ENCODE assay signal across 21 mouse cellular contexts in genomic region chr7:66444706-66445105, GRCm38 (mm10). TPM values are rescaled to one million over a fixed set of nuclear protein-coding genes. Genes with fewer than 3 reads are reported as not detected.
DNase-seq lines count a peak whose midpoint lies in the region; ATAC-seq and TF ChIP-seq lines count a peak whose summit lies in the region.
"Had no signal": no experiment of that assay in that cellular context is flagged by ENCODE, and none has a peak within 500 bp of the region (broad histone marks: within the 10 kb centered on the region; RNA-seq: fewer than 3 reads in every experiment).

No protein-coding gene starts in this region.

- H3K9ac ChIP-seq in midbrain, postnatal 0 days (replicated peaks; ENCODE audit: low read length, poor library complexity, severe bottlenecking), result no peak overlapping the region
- H3K9ac ChIP-seq: limb, embryonic 12.5 days; liver, embryonic 12.5 days; lung, embryonic 14.5 days had no signal

- H3K27me3 ChIP-seq in midbrain, embryonic 10.5 days (ENCODE audit: low read depth, poor library complexity, severe bottlenecking), result peaks cover 6% of the 10 kb centered on the region
- no peaks in the 10 kb centered on the region for H3K27me3 ChIP-seq in midbrain, postnatal 0 days (ENCODE audit: insufficient read depth, low read length)
- 0 out of 2 replicates have a peak, but pooled peaks cover 4% of the 10 kb centered on the region for H3K27me3 ChIP-seq in embryonic facial prominence, embryonic 10.5 days (replicated peaks; ENCODE audit: low read depth, poor library complexity, severe bottlenecking)
- H3K27me3 ChIP-seq: limb, embryonic 12.5 days; liver, embryonic 12.5 days had no signal

- peak overlapping the region; percentile 69 for H3K27ac ChIP-seq in midbrain, embryonic 10.5 days (replicated peaks)
- no peak overlapping the region for H3K27ac ChIP-seq in midbrain, postnatal 0 days (ENCODE audit: low read depth, low read length)
- H3K27ac ChIP-seq in embryonic facial prominence, embryonic 10.5 days (replicated peaks), result peak overlapping the region; percentile 68
- H3K27ac ChIP-seq: gastrocnemius, adult 2 months; left cerebral cortex, adult 2 months; limb, embryonic 12.5 days; liver, embryonic 12.5 days had no signal

- no peak overlapping the region for H3K4me3 ChIP-seq in midbrain, embryonic 10.5 days
- no peak overlapping the region for H3K4me3 ChIP-seq in midbrain, postnatal 0 days (ENCODE audit: low read depth, low read length)
- no peak overlapping the region for H3K4me3 ChIP-seq in embryonic facial prominence, embryonic 10.5 days
- H3K4me3 ChIP-seq: gastrocnemius, adult 2 months; left cerebral cortex, adult 2 months; limb, embryonic 12.5 days; liver, embryonic 12.5 days had no signal

- peak; percentile 12 to 19 for DNase-seq in cerebellum, postnatal 14 days
- no peak for DNase-seq in cerebellum, postnatal 4 days (ENCODE audit: low spot score in 2 of 2)
- DNase-seq in heart, postnatal 4 days, result peak; percentile 36
- no peak for DNase-seq in heart, adult 8-10 months (ENCODE audit: low spot score)
- no peak for DNase-seq in midbrain, embryonic 10.5 days (ENCODE audit: low spot score)
- no peak for DNase-seq in midbrain, postnatal 0 days (ENCODE audit: low spot score)
- DNase-seq in embryonic facial prominence, embryonic 10.5 days (ENCODE audit: low spot score), result no peak
- no peak for DNase-seq in natural killer cell, adult 2 months (ENCODE audit: low spot score in 2 of 2)
- DNase-seq: B cell, adult 2 months; cerebellum, adult 9-10 months; gastrocnemius, adult 2 months; heart, adult 18-20 months; kidney, adult 9 months; kidney, postnatal 36 days; layer of hippocampus, adult 9-11 months; lung, embryonic 14.5 days; lung, postnatal 36 days; thymus, postnatal 36 days had no signal

- no peak for TF ChIP-seq CTCF in midbrain, postnatal 0 days (IDR thresholded peaks at IDR 0.05)

- H3K9me3 ChIP-seq in midbrain, embryonic 10.5 days (replicated peaks), result no peaks in the 10 kb centered on the region
- H3K9me3 ChIP-seq in midbrain, postnatal 0 days (ENCODE audit: low read length), result no peaks in the 10 kb centered on the region
- no peaks in the 10 kb centered on the region for H3K9me3 ChIP-seq in embryonic facial prominence, embryonic 10.5 days
- H3K9me3 ChIP-seq: limb, embryonic 12.5 days; liver, embryonic 12.5 days had no signal

- H3K4me2 ChIP-seq in midbrain, postnatal 0 days (ENCODE audit: low read depth, low read length, poor library complexity, severe bottlenecking), result no peak overlapping the region
- H3K4me2 ChIP-seq: limb, embryonic 12.5 days; liver, embryonic 12.5 days; lung, embryonic 14.5 days had no signal

- peaks cover 14% of the 10 kb centered on the region for H3K4me1 ChIP-seq in midbrain, embryonic 10.5 days
- no peaks in the 10 kb centered on the region for H3K4me1 ChIP-seq in midbrain, postnatal 0 days (ENCODE audit: insufficient read depth, low read length)
- peaks cover 40% of the 10 kb centered on the region for H3K4me1 ChIP-seq in embryonic facial prominence, embryonic 10.5 days

- ATAC-seq in midbrain, postnatal 0 days (ENCODE audit: low FRiP score), result no peak
- ATAC-seq: liver, embryonic 12.5 days had no signal

- no peaks in the 10 kb centered on the region for H3K36me3 ChIP-seq in midbrain, embryonic 10.5 days
- H3K36me3 ChIP-seq in midbrain, postnatal 0 days (ENCODE audit: insufficient read depth, low read length), result no peaks in the 10 kb centered on the region
- H3K36me3 ChIP-seq in embryonic facial prominence, embryonic 10.5 days (replicated peaks), result no peaks in the 10 kb centered on the region
- H3K36me3 ChIP-seq: limb, embryonic 12.5 days; liver, embryonic 12.5 days had no signal

- WGBS in midbrain, embryonic 10.5 days, result 75% methylated on average over 5 of the region's 5 CpGs
- 54% methylated on average over 5 of the region's 5 CpGs for WGBS in midbrain, postnatal 0 days
- 38% methylated on average over 5 of the region's 5 CpGs for WGBS in embryonic facial prominence, embryonic 10.5 days

RNA-seq across cellular contexts. Expression of gene Aldh1a3, which starts 17.4 kb away (rescaled TPM):
- 1 to 10 TPM; 1.8 to 1.9 TPM for total RNA-seq in heart, postnatal 4 days (2021)
- 1 to 10 TPM in 3 of 4 experiments, under 1 TPM in 1; 0.90 to 1.4 (median 1.2) TPM for total RNA-seq in heart, adult 8-10 months (2022)
- 0.94 and 9.2 TPM in 2 replicates for polyA plus RNA-seq in midbrain, embryonic 10.5 days (2016; fragmentation: Nextera tagmentation; extraction: Ambion mirVana)
- 0.85 and 1.5 TPM in 2 replicates for total RNA-seq in midbrain, postnatal 0 days (2014; rRNA removed)
- polyA plus RNA-seq in midbrain, postnatal 0 days (2015; fragmentation: Nextera tagmentation; extraction: Ambion mirVana), result 0.59 and 1.1 TPM in 2 replicates
- polyA plus RNA-seq in embryonic facial prominence, embryonic 10.5 days (2016; fragmentation: Nextera tagmentation; extraction: Ambion mirVana), result 39.7 and 47.1 TPM in 2 replicates

RNA-seq across cellular contexts. Expression of gene Lrrk1, which starts 56.6 kb away (rescaled TPM):
- total RNA-seq in heart, postnatal 4 days (2021), result 10 to 100 TPM; 11.9 to 14.0 TPM
- 10 to 100 TPM in 1 of 4 experiments, 1 to 10 TPM in 3; 8.8 to 10.2 (median 9.7) TPM for total RNA-seq in heart, adult 8-10 months (2022)
- polyA plus RNA-seq in midbrain, embryonic 10.5 days (2016; fragmentation: Nextera tagmentation; extraction: Ambion mirVana), result 4.6 and 6.0 TPM in 2 replicates
- total RNA-seq in midbrain, postnatal 0 days (2014; rRNA removed), result 3.0 and 3.8 TPM in 2 replicates
- polyA plus RNA-seq in midbrain, postnatal 0 days (2015; fragmentation: Nextera tagmentation; extraction: Ambion mirVana), result 2.1 and 2.2 TPM in 2 replicates
- polyA plus RNA-seq in embryonic facial prominence, embryonic 10.5 days (2016; fragmentation: Nextera tagmentation; extraction: Ambion mirVana), result 8.5 and 8.7 TPM in 2 replicates

Comparison
In these comparisons a context has a peak if more than half of its experiments do, and no peak if none do; other contexts are left out.
1. DNase-seq: peak in cerebellum, postnatal 14 days (2 of 2) and heart, postnatal 4 days (single experiment); none in cerebellum, postnatal 4 days (0 of 2), heart, adult 8-10 months (single experiment), midbrain, embryonic 10.5 days (single experiment), midbrain, postnatal 0 days (single experiment), embryonic facial prominence, embryonic 10.5 days (single experiment) and natural killer cell, adult 2 months (0 of 2).